Mouse (Mus musculus) cerebellum, adult 2 months (tissue): ENCODE measurements around the gene Lsamp.

ENCODE experiments used
- CTCF ChIP-seq: fragments of 200-500 bp; IDR thresholded peaks from 2 replicates; pipeline ENCODE4 v1.5.1; 2011; ENCODE audit warnings: low read depth, mild to moderate bottlenecking, control low read depth, low read length, moderate library complexity, borderline replicate concordance; ENCODE audit not compliant: insufficient read depth
- POLR2A ChIP-seq: fragments of 200-500 bp; IDR thresholded peaks from 2 replicates; pipeline ENCODE4 v1.6.1; 2011; ENCODE audit warnings: low read length, control low read depth, borderline replicate concordance; ENCODE audit not compliant: insufficient read depth

- TF ChIP-seq CTCF (no peak), POLR2A (no peak)
Measured at GRCm38 (mm10) chr16:41343431-41343830, 1359.3 kb downstream of the Lsamp start.
